Mouse (Mus musculus) forebrain, postnatal 0 days (tissue): ENCODE data around the gene Eif3m. TPM values are rescaled to one million over a fixed set of nuclear protein-coding genes. Genes with fewer than 3 reads are reported as not detected.

Experiments
- ATAC-seq: fragments of 200-750 bp; cut with Nextera tagmentation; 2 replicates; pipeline ENCODE4 v1.8.0; 2017; ENCODE audit warnings: mild to moderate bottlenecking, moderate library complexity
- DNase-seq: peaks from one replicate; pipeline ENCODE4 v3.0.0-alpha.2; 2015
- H3K27ac ChIP-seq: fragments of 300-500 bp; sonication (generic); 2 replicates; pipeline ENCODE4 v1.5.1; 2014; ENCODE audit warnings: low read depth, mild to moderate bottlenecking, antibody characterized with exemption, low read length, moderate library complexity, mixed read lengths
- H3K27me3 ChIP-seq: fragments of 300-500 bp; sonication (generic); 2 replicates; pipeline ENCODE4 v1.6.1; 2014; ENCODE audit warnings: mild to moderate bottlenecking, low read length, mixed read lengths; ENCODE audit not compliant: insufficient read depth
- H3K36me3 ChIP-seq: fragments of 300-500 bp; sonication (generic); 2 replicates; pipeline ENCODE4 v1.6.1; 2014; ENCODE audit warnings: mild to moderate bottlenecking, moderate library complexity; ENCODE audit not compliant: insufficient read depth
- H3K4me1 ChIP-seq: fragments of 300-500 bp; sonication (generic); 2 replicates; pipeline ENCODE4 v1.6.1; 2014; ENCODE audit warnings: antibody characterized with exemption; ENCODE audit not compliant: insufficient read depth
- H3K4me2 ChIP-seq: fragments of 300-500 bp; sonication (generic); 2 replicates; pipeline ENCODE4 v1.6.1; 2014; ENCODE audit warnings: low read depth, mild to moderate bottlenecking, moderate library complexity
- H3K4me3 ChIP-seq: fragments of 300-500 bp; sonication (generic); 2 replicates; pipeline ENCODE4 v1.5.1; 2014; ENCODE audit warnings: low read depth, low read length, mixed read lengths
- H3K9ac ChIP-seq: fragments of 300-500 bp; sonication (generic); 2 replicates; pipeline ENCODE4 v1.6.1; 2014; ENCODE audit warnings: mild to moderate bottlenecking
- H3K9me3 ChIP-seq: fragments of 300-500 bp; sonication (generic); 2 replicates; pipeline ENCODE4 v1.6.1; 2016; ENCODE audit warnings: low read length
- CTCF ChIP-seq: sonication (generic); IDR thresholded peaks from 2 replicates; pipeline ENCODE4 v1.5.1; 2016; ENCODE audit warnings: antibody characterized with exemption, control low read depth, low read depth
- WGBS: fragments of 180-500 bp; shearing (Covaris S2); extraction: QIAGEN DNeasy Blood & Tissue Kit; methylation state at CpG from one replicate; pipeline ENCODE4 v1.1.7; 2014; 5-methylcytosine and 5-hydroxymethylcytosine counted together
- polyA plus RNA-seq: library from polyadenylated mRNA; unstranded; fragments of >200 nt; fragmentation: Nextera tagmentation; extraction: Ambion mirVana; gene quantifications from 2 replicates; pipeline ENCODE4 v1.2.1, GENCODE M21; 2015
- total RNA-seq: library from RNA; depleted of rRNA; stranded (reverse); fragments of >200 nt; gene quantifications from 2 replicates; pipeline ENCODE4 v1.2.3, GENCODE M21; 2014; rRNA removed

Gene Eif3m
- total and polyA plus RNA-seq, 2 experiments from 2014 or later, result 191 to 192 TPM

GRCm38 (mm10) chr2:104981712-104982111 is 35.2 kb downstream of the Eif3m start:
- H3K36me3 ChIP-seq, result no peaks in the 10 kb centered on the region
- no peak for DNase-seq
- no peak overlapping the region for H3K4me3 ChIP-seq
- no peak for ATAC-seq
- no peaks in the 10 kb centered on the region for H3K4me1 ChIP-seq
- no peak overlapping the region for H3K9ac ChIP-seq
- no peak overlapping the region for H3K4me2 ChIP-seq
- no peaks in the 10 kb centered on the region for H3K9me3 ChIP-seq
- TF ChIP-seq CTCF, result no peak
- WGBS, result 8% methylated on average over 2 of the region's 2 CpGs
- H3K27me3 ChIP-seq, result no peaks in the 10 kb centered on the region
- no peak overlapping the region for H3K27ac ChIP-seq

- Histone ChIP-seq H3K4me2 (no peak overlapping the region), H3K9ac (no peak overlapping the region), H3K4me1 (no peaks in the 10 kb centered on the region), H3K36me3 (no peaks in the 10 kb centered on the region), H3K27ac (no peak overlapping the region), H3K27me3 (no peaks in the 10 kb centered on the region), H3K9me3 (no peaks in the 10 kb centered on the region), H3K4me3 (no peak overlapping the region)
- WGBS, result 51% methylated on average over 1 of the region's 1 CpGs
- no peak for ATAC-seq
- DNase-seq, result no peak
- no peak for TF ChIP-seq CTCF
Observed at GRCm38 (mm10) chr2:104964492-104964891, 52.4 kb downstream of the Eif3m start.

Other genes with a start within 250 kb of the Eif3m start
- 10.8 and 14.1 TPM in 2 replicates for gene Qser1, start 200.3 kb downstream of the Eif3m start, total RNA-seq
- gene Qser1, start 200.3 kb downstream of the Eif3m start, polyA plus RNA-seq, result 2.4 and 3.4 TPM in 2 replicates
- gene Prrg4, start 167.2 kb downstream of the Eif3m start, total RNA-seq, result 1.2 TPM in 2 replicates
- 0.31 and 1.1 TPM in 2 replicates for gene Prrg4, start 167.2 kb downstream of the Eif3m start, polyA plus RNA-seq
- not detected in 2 replicates for gene Ccdc73, start 149.3 kb downstream of the Eif3m start, total RNA-seq
- gene Ccdc73, start 149.3 kb downstream of the Eif3m start, polyA plus RNA-seq, result 3.9 and 4.8 TPM in 2 replicates
- not detected in 2 replicates for gene Gm11060, start 74.9 kb upstream of the Eif3m start, total RNA-seq
- gene Gm11060, start 74.9 kb upstream of the Eif3m start, polyA plus RNA-seq, result not detected in 2 replicates
- gene Wt1, start 109.4 kb upstream of the Eif3m start, total RNA-seq, result 0.08 and 0.14 TPM in 2 replicates
- gene Wt1, start 109.4 kb upstream of the Eif3m start, polyA plus RNA-seq, result 0.19 and 0.24 TPM in 2 replicates
- gene Them7, start 207.2 kb upstream of the Eif3m start, total RNA-seq, result not detected in 2 replicates
- gene Them7, start 207.2 kb upstream of the Eif3m start, polyA plus RNA-seq, result not detected in 2 replicates